Mouse (Mus musculus) adipocyte (in vitro differentiated cells): ENCODE measurements around the gene Gfap.
A peak's percentile ranks its signal among the peaks of the same experiment; 100 is the strongest.

ENCODE experiments used
- DNase-seq: peaks from one replicate; pipeline ENCODE4 v3.0.0-alpha.2; 2016; ENCODE audit warnings: low spot score

The Gfap gene

GRCm38 (mm10) chr11:102896641-102897040, 4.1 kb downstream of the Gfap start:
- DNase-seq, result no peak

GRCm38 (mm10) chr11:102895779-102896178, 4.9 kb downstream of the Gfap start:
- DNase-seq, result no peak

GRCm38 (mm10) chr11:102894716-102895115, 6.0 kb downstream of the Gfap start:
- DNase-seq, result no peak

- no peak for DNase-seq
Observed at GRCm38 (mm10) chr11:102893015-102893651, 7.6 kb downstream of the Gfap start.

GRCm38 (mm10) chr11:102890096-102890495, 10.6 kb downstream of the Gfap start:
- DNase-seq, result peak; percentile 59

- DNase-seq, result no peak
Observed at GRCm38 (mm10) chr11:102888135-102888534, 12.6 kb downstream of the Gfap start.

GRCm38 (mm10) chr11:102887433-102887832, 13.3 kb downstream of the Gfap start:
- DNase-seq, result no peak

- DNase-seq, result no peak
Observed at GRCm38 (mm10) chr11:102884616-102885219, 16.0 kb downstream of the Gfap start, which contains the start of gene Fam187a. Fam187a (plus strand) TSS chr11:102885169.

GRCm38 (mm10) chr11:102881314-102882198, 19.2 kb downstream of the Gfap start:
- no peak for DNase-seq

- DNase-seq, result peak; percentile 95
Observed at GRCm38 (mm10) chr11:102880585-102881313, 20.0 kb downstream of the Gfap start, which contains the start of the genes Eftud2 and Ccdc103. Eftud2 (minus strand) TSS chr11:102880985. Ccdc103 (plus strand) TSS chr11:102881204.

GRCm38 (mm10) chr11:102879558-102879957, 21.2 kb downstream of the Gfap start:
- DNase-seq, result no peak

- no peak for DNase-seq
Observed at GRCm38 (mm10) chr11:102874801-102875334, 25.8 kb downstream of the Gfap start.

- peak; percentile 87 for DNase-seq
Observed at GRCm38 (mm10) chr11:102864272-102864671, 36.4 kb downstream of the Gfap start.

GRCm38 (mm10) chr11:102859933-102860332, 40.8 kb downstream of the Gfap start:
- DNase-seq, result no peak

- no peak for DNase-seq
Observed at GRCm38 (mm10) chr11:102858951-102859350, 41.8 kb downstream of the Gfap start.

- no peak for DNase-seq
Observed at GRCm38 (mm10) chr11:102855941-102856340, 44.8 kb downstream of the Gfap start.

- DNase-seq, result no peak
Observed at GRCm38 (mm10) chr11:102853760-102854159, 47.0 kb downstream of the Gfap start.

- DNase-seq, result peak; percentile 67
Observed at GRCm38 (mm10) chr11:102851883-102852282, 48.8 kb downstream of the Gfap start.

GRCm38 (mm10) chr11:102845926-102846325, 54.8 kb downstream of the Gfap start:
- DNase-seq, result no peak

GRCm38 (mm10) chr11:102838616-102839150, 62.0 kb downstream of the Gfap start:
- DNase-seq, result no peak

- DNase-seq, result peak; percentile 76
Observed at GRCm38 (mm10) chr11:102838126-102838525, 62.6 kb downstream of the Gfap start.
